Mouse (Mus musculus): ENCODE results near the gene Ivl.

Gene Ivl

DNA sequence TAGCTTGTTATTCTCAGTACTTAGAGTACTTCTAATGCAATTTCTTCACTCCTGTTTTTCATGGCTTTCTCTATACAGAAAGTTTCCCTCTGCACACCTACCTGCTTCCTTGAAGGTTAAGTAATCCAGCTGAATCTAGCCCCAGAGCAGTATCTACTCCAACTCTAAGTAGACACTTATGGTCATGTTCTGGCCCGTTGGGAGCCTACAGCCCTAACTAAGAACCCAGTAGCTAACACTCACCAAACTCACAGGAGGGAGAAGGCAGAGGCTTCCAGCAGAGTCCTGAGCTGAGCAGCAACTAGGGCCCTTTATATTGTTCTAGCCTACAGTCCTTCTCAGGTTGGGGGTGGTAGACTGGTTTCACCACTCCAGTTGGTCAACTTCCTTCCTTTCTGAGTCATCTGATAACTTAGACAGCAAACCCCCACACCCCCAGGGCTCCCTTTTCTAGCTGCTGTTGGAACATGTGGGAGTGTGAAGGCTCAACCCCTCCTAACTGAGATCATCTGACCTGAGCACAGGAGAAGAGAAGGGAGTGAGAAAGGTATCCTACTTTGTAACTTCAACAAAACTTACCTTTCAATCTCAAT, at the start of gene Ivl:
Gene Ivl (minus strand): TSS at position 287 of the 593 bp plus-strand sequence.
- in situ Hi-C loops (cut with MboI) = no loop called here

DNA sequence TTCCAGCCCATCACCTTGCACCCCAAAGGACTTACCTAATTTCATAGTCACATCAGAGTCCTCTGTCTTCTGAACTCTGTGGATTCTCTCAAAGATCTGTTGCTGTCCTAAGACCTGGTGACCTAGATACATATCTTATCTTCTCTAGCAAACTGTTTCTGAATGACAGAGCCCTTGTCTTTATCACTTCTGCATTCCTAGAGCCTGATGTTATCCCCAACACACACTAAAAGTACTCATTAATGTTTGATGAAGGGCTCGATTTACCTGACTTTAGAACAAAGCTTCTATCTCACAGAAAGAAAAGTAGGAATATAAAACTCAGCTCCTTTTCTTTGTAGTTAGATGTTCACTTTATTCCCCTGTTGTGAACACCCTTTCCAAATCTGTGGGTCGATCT, 48.0 kb upstream of the Ivl start, which contains the start of gene Lce6a:
Gene Lce6a (minus strand): TSS at position 101 of the 400 bp plus-strand sequence.
- in situ Hi-C loops (cut with MboI) = no loop called here

DNA sequence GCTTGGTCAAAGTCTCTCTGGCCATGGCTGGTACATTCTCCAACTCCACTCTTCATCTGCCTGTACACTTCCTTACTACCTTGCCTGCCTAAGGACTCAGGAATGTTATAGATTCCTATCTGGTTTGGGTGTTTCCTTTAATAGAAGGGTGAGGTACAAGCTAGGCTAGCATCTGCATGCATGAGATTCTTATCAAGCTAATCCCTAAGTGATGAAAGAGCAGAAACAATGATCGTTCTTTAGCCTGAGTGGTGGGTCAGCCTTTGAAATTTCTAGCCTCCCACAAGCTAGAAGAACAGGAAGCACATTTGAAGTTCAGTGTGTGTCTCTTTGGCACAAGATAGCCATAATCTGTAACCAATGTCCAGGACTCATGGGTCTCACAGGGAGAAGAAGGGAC, 36.3 kb upstream of the Ivl start:
- in situ Hi-C loops (cut with MboI) = no loop called here

DNA sequence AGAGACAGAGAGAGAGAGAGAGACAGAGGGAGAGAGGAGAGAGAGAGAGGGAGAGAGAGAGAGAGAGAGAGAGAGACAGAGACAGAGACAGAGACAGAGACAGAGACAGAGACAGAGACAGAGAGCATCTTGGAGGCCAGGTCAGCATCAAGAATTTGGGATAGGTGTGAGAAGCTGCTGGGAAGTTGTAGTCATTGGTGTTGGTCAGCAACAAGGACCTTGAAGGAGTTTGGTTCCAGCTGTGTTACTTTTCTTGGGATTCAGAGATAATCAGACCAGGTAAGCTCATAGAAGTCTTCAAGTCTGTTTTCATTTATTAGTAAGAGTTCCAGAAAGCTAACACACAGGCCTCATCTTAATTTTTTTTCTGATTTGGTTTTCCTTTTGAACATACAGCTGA, 33.9 kb upstream of the Ivl start, which contains the start of gene 2210017I01Rik:
Gene 2210017I01Rik (minus strand): TSS at position 101 of the 400 bp plus-strand sequence.
- in situ Hi-C loops (cut with MboI) = no loop called here

DNA sequence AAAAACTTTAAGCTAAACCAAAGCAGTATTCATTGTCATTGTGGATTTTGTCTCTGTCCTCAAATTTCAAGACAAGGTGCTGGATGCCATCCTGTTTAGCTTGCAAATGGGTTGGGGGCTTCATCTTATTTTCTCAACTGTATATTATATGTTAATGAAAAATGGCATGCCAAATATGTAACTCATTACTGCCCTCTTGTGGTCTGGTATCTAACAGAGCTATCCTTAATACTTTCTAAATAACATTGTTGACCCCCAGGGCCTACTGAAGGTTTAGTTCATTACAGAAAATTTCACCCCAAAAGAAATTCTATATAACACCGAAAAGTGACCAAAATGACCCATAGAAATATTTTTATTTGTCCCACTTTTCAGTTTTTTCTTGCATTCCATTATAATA, 28.6 kb upstream of the Ivl start:
- in situ Hi-C loops (cut with MboI) = no loop called here

DNA sequence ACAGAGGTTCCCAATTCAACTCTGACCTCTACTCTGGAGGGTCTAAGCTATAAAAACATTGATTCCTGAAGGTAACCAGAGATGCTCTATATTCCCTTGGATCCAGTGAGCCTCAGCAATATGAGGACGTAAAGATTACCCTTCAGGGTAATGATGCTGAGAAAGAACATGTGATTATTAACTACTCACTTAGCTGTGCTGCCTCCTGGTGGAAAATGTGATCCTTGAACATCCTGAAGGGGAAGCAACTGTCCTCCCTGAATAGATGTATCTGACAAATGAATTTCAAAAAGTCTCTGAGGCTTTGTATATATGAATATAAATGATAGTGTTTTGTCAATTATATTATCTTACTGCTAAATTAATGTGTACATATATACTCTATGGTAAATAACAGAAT, 26.9 kb upstream of the Ivl start:
- in situ Hi-C loops (cut with MboI) = no loop called here

DNA sequence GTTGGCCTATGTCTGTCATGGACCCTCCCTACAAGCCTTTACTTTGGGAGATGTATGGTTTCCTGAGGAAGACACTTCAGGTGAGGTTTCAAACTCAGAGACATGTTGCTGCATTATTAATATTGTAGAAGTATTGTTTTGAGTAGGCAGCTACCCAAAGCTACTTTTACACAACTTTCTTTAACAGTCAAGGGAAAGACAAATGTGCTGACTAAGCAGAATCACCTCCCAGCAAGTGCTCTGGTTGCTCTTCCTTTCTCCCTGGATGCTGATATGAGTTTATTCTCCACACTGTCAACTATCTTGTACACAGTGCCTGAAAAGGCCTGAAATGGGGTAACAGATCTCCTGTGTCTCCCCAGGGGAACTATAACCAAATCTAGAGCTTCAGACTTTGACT, 26.4 kb upstream of the Ivl start:
- in situ Hi-C loops (cut with MboI) = no loop called here

DNA sequence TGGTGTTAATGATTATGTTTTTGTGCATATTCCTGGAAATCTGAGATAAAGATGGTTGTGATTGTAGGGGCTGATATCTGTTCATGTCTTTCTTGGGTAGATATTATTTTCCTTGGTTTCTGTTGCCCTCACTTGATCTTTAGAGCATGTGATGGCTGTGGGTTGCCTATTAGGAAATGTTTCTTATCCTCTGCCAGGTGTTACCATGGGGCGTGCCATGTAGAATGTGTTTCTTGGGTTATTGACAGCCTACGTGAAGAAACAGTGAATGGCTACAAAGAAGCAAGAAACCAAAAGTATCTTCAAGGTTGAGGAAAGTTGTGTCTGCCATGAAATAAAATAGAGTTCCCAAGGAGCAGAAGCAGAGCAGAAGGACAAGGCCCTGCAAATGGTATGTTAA, 24.9 kb upstream of the Ivl start:
- in situ Hi-C loops (cut with MboI) = no loop called here

DNA sequence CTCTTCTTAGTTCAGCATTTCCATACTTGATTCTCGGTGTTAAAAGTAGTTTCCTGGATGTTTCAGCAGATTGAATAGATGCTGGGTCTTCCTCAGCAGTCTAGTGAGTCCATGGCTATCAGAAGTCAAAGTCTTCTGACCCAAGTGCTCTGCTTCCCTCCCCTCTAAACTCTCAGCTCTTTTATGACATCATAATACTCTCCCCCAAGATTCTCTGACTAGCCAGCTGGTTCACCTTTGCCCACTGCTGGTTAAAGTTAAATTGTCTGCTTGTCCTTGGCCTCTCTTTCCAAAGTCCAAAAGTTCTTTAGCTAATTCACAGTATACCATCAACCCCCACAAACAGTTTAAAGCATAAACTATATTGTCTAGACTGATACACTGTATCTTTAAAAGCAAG, 15.3 kb upstream of the Ivl start, which contains the start of gene Smcp:
Gene Smcp (minus strand): TSS at position 140 of the 400 bp plus-strand sequence.
- in situ Hi-C loops (cut with MboI) = no loop called here

DNA sequence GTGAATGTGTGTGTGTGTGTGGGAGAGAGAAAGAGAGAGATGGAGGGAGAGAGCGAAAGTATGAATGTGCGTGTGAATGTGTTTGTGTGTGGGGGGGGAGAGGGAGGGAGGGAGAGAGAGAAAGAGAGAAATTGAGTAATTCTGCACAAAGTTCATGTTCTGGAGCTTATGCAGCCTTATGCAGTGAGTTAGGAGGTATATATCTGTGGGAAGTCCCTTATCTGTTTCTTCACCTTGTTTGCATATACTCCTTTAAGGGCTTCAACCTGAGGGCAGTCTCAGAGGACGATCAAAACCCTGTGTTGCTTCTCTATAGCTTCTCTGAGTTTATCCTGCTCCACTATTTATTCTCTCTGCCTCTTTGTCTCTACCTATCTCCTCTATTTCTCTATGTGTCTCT, 13.7 kb upstream of the Ivl start:
- in situ Hi-C loops (cut with MboI) = no loop called here

DNA sequence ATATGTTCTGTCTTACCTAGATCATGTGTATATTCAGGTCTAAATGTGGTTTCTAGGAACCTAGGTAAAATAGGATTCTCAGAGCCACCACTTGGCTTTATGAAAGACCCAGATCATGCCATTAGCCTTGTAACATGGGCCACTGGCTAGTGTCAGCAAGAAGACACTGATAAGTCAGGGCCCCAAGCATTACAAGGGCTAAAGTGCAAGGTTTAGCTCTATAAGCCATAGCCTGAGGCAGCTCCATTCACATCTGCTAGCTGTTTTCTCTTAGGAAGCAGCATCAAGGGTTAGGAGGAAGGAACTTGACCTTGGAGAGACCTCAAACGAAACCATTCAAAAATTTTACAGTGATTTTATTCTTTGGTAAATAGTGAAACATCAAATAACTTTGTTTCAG, 11.5 kb upstream of the Ivl start:
- in situ Hi-C loops (cut with MboI) = no loop called here

DNA sequence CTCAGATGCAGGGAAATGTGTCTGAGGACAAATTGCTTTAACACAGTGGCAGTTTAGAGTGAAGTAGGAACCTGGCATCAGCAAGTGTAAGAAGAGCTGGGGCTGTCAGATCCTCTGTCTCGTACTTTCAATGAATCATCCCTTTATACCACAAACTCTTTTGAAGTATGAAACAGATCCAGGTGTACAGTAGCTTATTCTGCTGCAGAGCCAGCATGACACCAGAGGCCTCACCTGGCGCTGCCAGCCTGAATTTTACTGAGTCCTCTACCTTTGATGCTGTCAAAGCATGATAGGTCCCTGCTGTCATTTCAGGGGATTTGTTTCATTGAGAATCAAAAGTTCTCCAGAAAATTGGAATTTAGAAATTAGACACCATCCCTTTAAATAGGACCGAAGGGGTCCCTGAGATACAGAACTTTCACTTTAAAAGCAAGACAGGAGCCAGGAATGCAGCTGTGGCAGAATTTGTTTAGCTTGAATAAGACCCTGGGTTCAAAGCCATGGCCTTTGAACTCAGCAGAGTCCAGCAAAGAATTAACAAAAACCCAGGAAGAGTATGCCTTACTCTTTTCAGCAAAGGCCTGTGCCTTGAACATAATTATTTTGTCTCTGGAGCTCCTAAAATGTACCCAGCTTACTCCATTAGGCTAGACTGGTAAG, 9.8 kb upstream of the Ivl start:
- in situ Hi-C loops (cut with MboI) = no loop called here

DNA sequence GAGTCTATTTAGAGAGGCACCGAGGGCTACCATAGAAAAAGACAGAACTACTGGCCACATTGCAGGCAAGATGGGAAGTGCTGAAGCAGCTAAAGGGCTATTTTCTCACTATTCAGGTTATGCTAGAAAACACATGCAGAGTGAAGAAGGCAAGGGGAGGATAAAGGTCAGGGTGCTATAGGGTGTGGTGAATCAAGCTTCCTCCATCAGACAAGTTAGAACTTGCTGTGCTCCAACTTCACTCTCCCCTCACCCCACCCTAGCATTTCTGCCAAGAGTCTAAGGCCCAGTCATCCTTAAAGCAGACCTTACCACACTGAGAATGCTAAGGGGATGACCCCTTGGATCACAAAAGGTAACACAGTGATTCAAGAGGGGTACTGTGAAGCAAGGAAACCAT, 6.0 kb upstream of the Ivl start:
- in situ Hi-C loops (cut with MboI) = no loop called here

DNA sequence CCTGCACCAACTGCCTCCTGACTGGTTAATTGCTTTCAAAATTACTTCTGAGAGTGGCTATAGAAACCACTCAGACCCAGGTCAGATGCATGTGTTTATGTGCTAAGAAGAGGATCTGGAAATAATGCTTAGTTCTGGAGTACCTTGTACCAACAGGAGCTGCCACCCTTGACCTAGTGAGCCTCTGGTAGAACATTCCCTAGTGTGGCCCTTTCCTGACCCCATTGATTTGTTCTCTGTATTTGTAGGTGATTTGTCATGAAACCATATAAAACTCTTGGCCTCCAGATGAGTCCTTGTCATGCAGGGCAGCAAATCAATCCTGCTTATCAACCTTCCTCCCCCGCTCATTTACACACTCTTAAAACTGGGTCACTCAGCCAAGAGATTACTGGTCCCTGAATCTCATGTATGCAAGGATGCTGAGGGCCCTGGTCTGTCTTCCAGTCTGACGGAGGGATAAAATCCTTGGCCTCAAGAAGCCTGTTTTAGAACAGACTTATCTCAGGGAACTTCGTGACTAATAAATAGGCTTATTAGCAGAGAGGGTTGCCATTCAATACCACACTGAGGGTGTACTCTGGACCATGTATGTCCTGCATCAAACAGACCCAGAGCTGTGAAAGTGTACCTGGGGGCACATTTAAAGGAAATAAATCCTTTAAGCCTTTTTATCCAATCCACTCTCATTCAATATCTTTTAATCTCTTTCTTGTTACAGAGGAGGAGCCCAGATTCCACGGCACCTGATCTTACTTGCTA, 5.3 kb upstream of the Ivl start:
- in situ Hi-C loops (cut with MboI) = no loop called here

DNA sequence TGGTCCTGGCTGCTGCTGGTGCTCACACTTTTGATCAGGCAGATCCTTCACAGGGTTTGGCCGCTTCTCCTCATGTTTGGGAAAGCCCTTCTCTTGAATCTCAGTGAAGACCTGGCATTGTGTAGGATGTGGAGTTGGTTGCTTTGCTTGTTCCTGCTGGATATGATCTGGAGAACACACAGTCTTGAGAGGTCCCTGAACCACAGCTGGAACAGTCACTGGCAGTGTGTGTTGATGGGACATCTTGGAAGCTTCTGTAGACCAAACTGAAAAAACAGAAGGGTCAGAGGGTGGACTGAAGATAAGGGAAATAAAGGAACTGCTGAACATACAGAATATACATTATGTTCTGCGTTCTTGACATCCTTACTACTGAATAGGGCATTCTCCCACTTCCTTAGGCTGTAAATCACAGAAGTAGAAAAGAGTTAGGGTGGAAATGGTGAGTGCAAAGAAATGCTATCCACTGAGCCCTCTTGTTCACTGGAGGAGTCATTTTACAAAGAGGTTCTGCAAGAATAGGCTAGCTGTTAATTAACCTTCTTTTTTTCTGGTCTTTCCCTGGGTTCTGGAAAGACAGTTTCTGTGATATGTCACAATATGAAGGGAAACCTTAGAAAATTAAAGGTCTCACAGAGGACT, 900 bp downstream of the Ivl start:
- in situ Hi-C loops (cut with MboI) = no loop called here

DNA sequence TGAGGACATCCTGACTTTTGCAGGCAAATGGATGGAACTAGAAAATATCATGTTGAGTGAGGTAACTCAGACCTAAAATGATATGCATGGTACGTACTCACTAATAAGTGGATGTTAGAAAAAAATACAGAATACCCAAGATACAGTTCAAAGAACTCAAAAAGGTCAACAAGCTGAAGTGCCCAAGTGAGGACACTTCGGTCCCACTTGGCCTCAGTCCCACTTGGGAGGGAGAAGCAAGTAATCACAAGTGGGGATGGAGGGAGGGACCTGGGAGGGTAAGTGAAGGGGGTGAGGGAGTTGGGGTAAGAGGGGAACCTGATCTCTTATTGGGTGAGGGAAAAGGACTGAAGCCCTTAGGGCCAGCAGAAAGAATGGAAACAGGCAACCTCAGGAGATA, 4.8 kb downstream of the Ivl start:
- in situ Hi-C loops (cut with MboI) = no loop called here

DNA sequence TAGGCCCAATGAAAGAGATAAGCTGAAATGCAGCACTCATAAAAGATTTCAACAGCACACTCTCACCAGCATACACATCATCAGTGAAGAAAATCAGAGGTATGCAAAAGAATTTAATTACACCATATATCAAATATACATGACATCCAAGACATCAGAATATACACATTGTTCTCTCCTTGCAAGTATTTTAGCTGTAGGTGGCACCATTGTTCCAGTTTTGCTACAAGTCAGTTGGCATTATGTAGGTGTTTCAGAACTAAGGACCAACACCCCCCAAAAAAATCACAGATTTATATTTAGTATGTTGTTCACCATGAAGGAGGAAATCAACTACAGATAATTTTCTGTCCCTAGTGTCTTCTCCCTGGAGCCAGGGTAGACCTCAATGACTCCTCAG, 8.1 kb downstream of the Ivl start:
- in situ Hi-C loops (cut with MboI) = no loop called here

DNA sequence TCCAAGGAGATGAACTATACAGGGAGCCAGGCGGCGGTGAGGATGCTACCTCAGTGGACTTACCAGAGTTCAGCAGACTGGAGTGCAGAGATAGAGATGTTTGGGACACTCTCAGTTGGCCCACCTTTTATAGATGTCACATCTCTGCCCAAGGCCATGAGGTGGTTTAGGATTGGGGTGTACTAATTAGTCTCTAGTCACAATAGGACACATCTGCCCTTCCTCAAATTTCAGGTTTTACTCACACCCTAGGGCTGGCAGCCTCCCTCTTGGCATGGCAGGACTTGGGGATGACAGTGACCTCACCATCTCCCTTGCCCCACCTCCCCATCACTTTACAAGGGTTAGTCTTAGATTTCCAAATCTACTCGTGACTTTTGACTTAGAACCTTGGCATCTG, 39.1 kb downstream of the Ivl start, which contains the start of gene 2310046K23Rik:
Gene 2310046K23Rik (minus strand): TSS at position 101 of the 400 bp plus-strand sequence.
- in situ Hi-C loops (cut with MboI) = no loop called here
